Mouse (Mus musculus) small intestine, adult 2 months (tissue): ENCODE results near the gene Tox2.

Experiments
- CTCF ChIP-seq: fragments of 200-500 bp; IDR thresholded peaks from 2 replicates; pipeline ENCODE4 v1.5.1; 2012; ENCODE audit warnings: low read depth, mild to moderate bottlenecking, control low read depth, inconsistent platforms, low read length, moderate library complexity, mixed read lengths; ENCODE audit not compliant: insufficient replicate concordance, insufficient read length; ENCODE audit errors: extremely low read depth
- POLR2A ChIP-seq: fragments of 200-500 bp; IDR thresholded peaks from 2 replicates; pipeline ENCODE4 v1.6.1; 2012; ENCODE audit warnings: low read depth, mild to moderate bottlenecking, control low read depth, inconsistent platforms, low read length, moderate library complexity

DNA sequence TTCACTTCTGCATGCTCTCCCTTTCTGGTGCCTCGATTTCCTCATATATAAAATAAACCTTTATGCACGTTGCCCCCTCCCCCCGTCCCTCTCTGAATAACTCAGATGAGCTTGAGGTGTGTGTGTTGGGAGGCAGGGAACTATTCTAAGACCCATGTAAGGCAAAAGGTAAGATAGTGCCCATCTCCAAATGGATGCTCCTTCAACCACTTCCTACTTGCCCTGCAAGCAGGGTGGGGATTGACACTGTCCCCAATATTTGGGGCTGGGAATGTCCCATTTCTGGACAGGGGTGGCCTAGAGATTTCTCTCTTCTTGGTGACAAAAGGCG is 407 bp upstream of the Tox2 start:
- no peak for TF ChIP-seq POLR2A
- TF ChIP-seq CTCF = no peak
